Mouse (Mus musculus): Measurements from ENCODE around the gene Tcl1. TPM values are rescaled to one million over a fixed set of nuclear protein-coding genes. Genes with fewer than 3 reads are reported as not detected.
"Not testable (repeated sequence)": the region's sequence is repeated elsewhere in the genome, so short reads cannot be mapped to it uniquely, and the experiment has no call there.

The Tcl1 gene
- polyA plus RNA-seq, 2 experiments from 2014 or later: 0.49 TPM; not detected in 1

DNA sequence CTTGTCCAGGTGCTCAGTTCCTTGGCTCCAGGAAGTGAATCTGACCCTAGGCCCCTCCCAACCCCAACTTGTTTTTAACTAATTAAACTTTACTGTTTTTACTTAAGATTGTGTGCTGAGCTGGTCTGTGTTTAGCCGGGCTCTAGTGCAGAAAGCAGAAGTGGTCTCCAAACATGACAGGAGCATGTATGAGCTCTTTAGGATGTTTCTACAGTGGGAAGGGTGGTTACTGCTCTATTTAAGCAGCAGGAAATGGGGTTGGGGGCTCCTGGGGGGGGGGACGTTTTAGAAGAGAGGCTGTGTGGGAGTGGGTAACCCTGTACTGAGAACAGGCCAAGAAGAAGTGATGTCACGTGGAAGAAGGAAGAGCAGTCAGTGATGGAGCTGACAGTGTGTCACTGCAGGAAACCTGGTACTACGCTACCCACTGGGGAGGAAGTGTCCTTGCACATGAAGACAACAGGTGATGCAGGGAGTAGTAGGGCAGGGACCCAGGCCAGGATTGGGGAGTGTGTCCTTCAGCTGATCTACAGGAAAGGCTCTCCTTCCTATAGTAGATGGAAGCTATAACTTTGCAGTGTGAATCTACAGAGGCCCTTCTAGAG is 41.5 kb downstream of the Tcl1 start:
- ATAC-seq: not testable (repeated sequence)

DNA sequence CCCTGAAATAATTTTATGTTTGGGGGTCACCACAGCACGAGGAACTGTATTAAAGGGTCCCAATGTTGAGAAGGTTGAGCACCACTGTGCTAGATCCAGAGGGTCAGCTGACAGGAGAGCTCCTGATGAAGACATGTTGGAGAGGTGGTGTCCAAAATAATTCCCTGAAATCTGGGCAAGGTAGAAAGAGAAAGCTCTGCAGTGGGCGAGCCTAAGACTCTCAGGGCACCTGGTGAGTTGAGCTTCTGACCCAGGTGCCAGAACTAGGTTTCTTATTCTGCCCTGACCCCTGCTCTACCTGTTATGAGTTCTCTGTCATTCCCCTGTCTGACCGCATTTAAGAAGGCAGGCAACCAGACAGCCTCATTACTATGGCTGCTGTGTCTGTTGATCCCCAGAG is 46.5 kb downstream of the Tcl1 start, which contains the start of gene Tcl1b5:
TSS of gene Tcl1b5 (plus strand) at position 301 of the 400 bp plus-strand sequence.
- not testable (repeated sequence) for ATAC-seq

DNA sequence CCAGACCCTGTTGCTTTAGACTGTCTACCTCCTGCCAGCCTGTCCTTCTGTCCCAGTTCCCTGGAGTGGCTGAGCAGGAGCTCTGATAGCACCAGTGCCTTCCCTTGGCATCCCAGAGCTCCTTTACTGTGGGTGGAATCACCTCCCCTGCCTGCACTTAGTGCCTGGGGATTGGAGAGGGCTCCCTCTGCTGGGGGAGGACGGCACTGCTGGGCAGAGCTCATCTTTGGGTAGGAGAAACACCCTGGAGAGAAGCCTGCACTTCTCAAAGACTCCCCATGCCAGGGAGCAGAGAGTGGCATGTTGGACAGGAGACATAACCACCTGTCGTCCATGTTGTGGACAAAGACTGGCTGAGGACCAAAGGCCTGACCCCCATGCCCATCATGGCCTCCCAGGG is 48.3 kb downstream of the Tcl1 start:
- not testable (repeated sequence) for ATAC-seq

DNA sequence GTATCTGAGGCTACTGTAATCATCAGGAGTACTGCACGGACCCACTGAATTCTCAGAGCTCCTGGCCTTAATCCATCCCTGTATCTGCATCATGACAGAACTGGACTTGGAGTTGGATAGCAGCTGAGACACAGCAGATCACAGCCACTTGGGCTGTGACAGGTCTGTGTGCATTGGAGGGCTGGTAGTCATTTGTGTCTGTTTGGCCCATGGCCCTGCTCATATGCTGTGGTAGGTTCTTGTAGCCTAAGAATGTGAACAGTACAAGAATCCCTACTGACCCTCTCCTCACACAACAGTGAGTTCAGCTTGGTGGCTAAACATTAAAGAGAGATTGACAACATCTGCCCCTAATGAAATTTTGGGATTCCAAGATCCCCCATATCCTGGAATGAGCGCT is 49.2 kb downstream of the Tcl1 start:
- ATAC-seq: no peak

Other genes with a start within 250 kb of the Tcl1 start
- gene Syne3, start 213.0 kb downstream of the Tcl1 start, polyA plus RNA-seq (2017; shearing (Covaris generic)): 1 to 10 TPM; 4.1 to 5.4 TPM
- gene Glrx5, start 190.1 kb downstream of the Tcl1 start, polyA plus RNA-seq (2017; shearing (Covaris generic)): 1 to 10 TPM; 6.5 to 7.7 TPM
- not detected for gene Tcl1b2, start 76.8 kb downstream of the Tcl1 start, polyA plus RNA-seq (2017; shearing (Covaris generic))
- gene Tcl1b1, start 63.1 kb downstream of the Tcl1 start, polyA plus RNA-seq (2017; shearing (Covaris generic)): not detected
- gene Tcl1b5, start 46.4 kb downstream of the Tcl1 start, polyA plus RNA-seq (2017; shearing (Covaris generic)): not detected
- gene Tcl1b3, start 31.8 kb downstream of the Tcl1 start, polyA plus RNA-seq (2017; shearing (Covaris generic)): not detected
- not detected for gene Tcl1b4, start 20.8 kb downstream of the Tcl1 start, polyA plus RNA-seq (2017; shearing (Covaris generic))
- gene Tunar, start 111.1 kb upstream of the Tcl1 start, polyA plus RNA-seq (2017; shearing (Covaris generic)): not detected
- gene D430019H16Rik, start 231.1 kb upstream of the Tcl1 start, polyA plus RNA-seq (2017; shearing (Covaris generic)): under 1 TPM; 0.26 to 0.51 TPM

Measured in activated CD4-positive, CD25-positive, alpha-beta regulatory T cell, adult 4 months (primary cell).